Mouse (Mus musculus) spleen, adult 2 months (tissue): ENCODE measurements around the gene Pdgfa.

Experiments
- CTCF ChIP-seq: fragments of 200-500 bp; IDR thresholded peaks from 2 replicates; pipeline ENCODE4 v1.5.1; 2011; ENCODE audit warnings: mild to moderate bottlenecking, inconsistent platforms; ENCODE audit not compliant: insufficient read depth, insufficient read length, insufficient replicate concordance; ENCODE audit errors: extremely low read depth
- POLR2A ChIP-seq: fragments of 200-500 bp; IDR thresholded peaks from 2 replicates; pipeline ENCODE4 v1.6.1; 2011; ENCODE audit warnings: low read depth, low read length, inconsistent platforms

DNA sequence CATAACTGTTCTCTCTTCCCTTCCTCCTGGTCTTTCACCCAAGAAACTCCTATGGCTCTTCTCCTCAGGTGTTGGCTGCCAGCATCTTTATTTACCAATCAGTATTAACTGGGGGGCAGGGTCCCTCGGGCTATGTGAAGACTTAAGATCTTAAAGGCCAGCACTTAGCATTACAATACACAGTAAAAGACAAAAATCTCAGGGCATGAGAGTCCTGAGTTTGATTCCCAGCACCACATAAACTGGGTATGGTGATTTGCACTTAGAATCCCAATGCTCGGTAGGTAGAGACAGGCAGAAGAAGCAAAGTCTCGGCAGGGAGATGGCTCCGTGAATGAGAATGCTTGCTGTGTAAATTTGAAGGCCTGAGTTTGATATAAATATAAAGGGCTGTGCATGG lies 56.6 kb downstream of the Pdgfa start:
- TF ChIP-seq CTCF (no peak), POLR2A (no peak)
